Mouse (Mus musculus): ENCODE measurements around the gene Ptgis. TPM values are rescaled to one million over a fixed set of nuclear protein-coding genes. Genes with fewer than 3 reads are reported as not detected.

Ptgis gene
- polyA plus RNA-seq, 1 experiment from 2014 or later: 4.9 TPM

DNA sequence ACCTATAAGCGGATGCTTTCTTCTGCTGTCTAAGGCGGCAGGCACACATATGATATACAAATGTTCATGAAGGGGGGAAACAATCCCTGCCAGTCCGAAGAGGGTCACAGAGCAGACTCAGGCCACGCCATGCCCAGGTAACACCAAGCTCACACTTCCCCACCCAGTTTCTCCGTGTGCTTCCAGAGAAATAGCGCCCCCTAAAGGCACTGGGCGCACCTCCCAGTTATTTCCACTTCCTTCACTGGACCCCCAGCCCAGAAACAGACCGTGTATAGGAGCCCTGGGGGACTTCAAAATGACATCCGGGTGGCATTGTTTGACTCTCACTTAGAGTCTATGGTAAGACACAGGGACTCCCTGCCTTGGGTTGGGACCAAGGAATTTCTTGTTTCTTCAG lies 3.2 kb downstream of the Ptgis start:
- peaks cover 20% of the 10 kb centered on the region for H3K27me3 ChIP-seq (ENCODE audit: control insufficient read depth, insufficient read depth, low read length)
- WGBS: 83% methylated on average over 9 of the region's 9 CpGs
- no peaks in the 10 kb centered on the region for H3K9me3 ChIP-seq (ENCODE audit: control insufficient read depth, low read length)
- ATAC-seq (ENCODE audit: low FRiP score): no peak
- H3K4me2 ChIP-seq (replicated peaks): no peak overlapping the region
- peaks cover 9% of the 10 kb centered on the region for H3K4me1 ChIP-seq (replicated peaks; ENCODE audit: control insufficient read depth, insufficient read depth, low read length)
- H3K9ac ChIP-seq: no peak overlapping the region
- H3K36me3 ChIP-seq (replicated peaks; ENCODE audit: control insufficient read depth, insufficient read depth): no peaks in the 10 kb centered on the region
- no peak for DNase-seq (ENCODE audit: low spot score)
- no peak overlapping the region for H3K27ac ChIP-seq
- no peak overlapping the region for H3K4me3 ChIP-seq (replicated peaks; ENCODE audit: low read length)

GRCm38 (mm10) chr2:167236174-167236573 lies 4.2 kb downstream of the Ptgis start:
- Histone ChIP-seq H3K9ac (no peak overlapping the region), H3K4me2 (replicated peaks) (no peak overlapping the region), H3K36me3 (replicated peaks; ENCODE audit: control insufficient read depth, insufficient read depth) (no peaks in the 10 kb centered on the region), H3K27ac (no peak overlapping the region), H3K4me3 (replicated peaks; ENCODE audit: low read length) (no peak overlapping the region), H3K27me3 (ENCODE audit: control insufficient read depth, insufficient read depth, low read length) (peaks cover 20% of the 10 kb centered on the region), H3K9me3 (ENCODE audit: control insufficient read depth, low read length) (no peaks in the 10 kb centered on the region), H3K4me1 (replicated peaks; ENCODE audit: control insufficient read depth, insufficient read depth, low read length) (peaks cover 9% of the 10 kb centered on the region)
- DNase-seq (ENCODE audit: low spot score) (no peak), ATAC-seq (ENCODE audit: low FRiP score) (no peak)
- WGBS: 96% methylated on average over 4 of the region's 4 CpGs

- Histone ChIP-seq H3K4me2 (replicated peaks) (no peak overlapping the region), H3K4me1 (replicated peaks; ENCODE audit: control insufficient read depth, insufficient read depth, low read length) (peaks cover 7% of the 10 kb centered on the region), H3K27me3 (ENCODE audit: control insufficient read depth, insufficient read depth, low read length) (peaks cover 20% of the 10 kb centered on the region), H3K4me3 (replicated peaks; ENCODE audit: low read length) (no peak overlapping the region), H3K9me3 (ENCODE audit: control insufficient read depth, low read length) (no peaks in the 10 kb centered on the region), H3K9ac (no peak overlapping the region), H3K36me3 (replicated peaks; ENCODE audit: control insufficient read depth, insufficient read depth) (no peaks in the 10 kb centered on the region), H3K27ac (no peak overlapping the region)
- WGBS: 76% methylated on average over 17 of the region's 17 CpGs
- no peak for DNase-seq (ENCODE audit: low spot score)
- no peak for ATAC-seq (ENCODE audit: low FRiP score)
These were observed 4.9 kb downstream of the Ptgis start for GRCm38 (mm10) chr2:167235338-167236018.

DNA sequence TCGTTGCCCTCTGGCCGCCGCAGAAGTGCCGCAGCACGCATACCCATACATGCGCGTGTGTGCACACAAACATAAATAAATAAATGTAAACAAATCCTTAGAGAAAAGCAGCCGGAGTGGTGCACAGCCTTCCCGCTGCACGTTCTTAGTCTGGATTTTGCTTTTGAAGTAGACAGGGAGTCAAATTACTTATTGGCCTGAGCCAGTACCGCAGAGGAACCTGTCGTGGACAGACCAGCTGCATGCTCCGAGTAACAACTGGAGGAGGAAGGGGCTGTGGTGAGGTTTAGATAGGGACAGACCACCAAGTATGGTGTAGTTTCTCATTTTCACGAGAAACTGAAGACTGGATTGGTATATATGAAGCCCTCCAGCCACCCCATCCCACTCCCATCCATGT lies 6.6 kb downstream of the Ptgis start:
- no peaks in the 10 kb centered on the region for H3K9me3 ChIP-seq (ENCODE audit: control insufficient read depth, low read length)
- H3K36me3 ChIP-seq (replicated peaks; ENCODE audit: control insufficient read depth, insufficient read depth): no peaks in the 10 kb centered on the region
- H3K4me1 ChIP-seq (replicated peaks; ENCODE audit: control insufficient read depth, insufficient read depth, low read length): no peaks in the 10 kb centered on the region
- H3K4me2 ChIP-seq (replicated peaks): no peak overlapping the region
- no peak overlapping the region for H3K9ac ChIP-seq
- WGBS: 70% methylated on average over 14 of the region's 14 CpGs
- H3K4me3 ChIP-seq (replicated peaks; ENCODE audit: low read length): no peak overlapping the region
- no peak overlapping the region for H3K27ac ChIP-seq
- ATAC-seq (ENCODE audit: low FRiP score) (no peak), DNase-seq (ENCODE audit: low spot score) (no peak)
- 0 out of 2 replicates have a peak, but pooled peaks cover 5% of the 10 kb centered on the region for H3K27me3 ChIP-seq (ENCODE audit: control insufficient read depth, insufficient read depth, low read length)

DNA sequence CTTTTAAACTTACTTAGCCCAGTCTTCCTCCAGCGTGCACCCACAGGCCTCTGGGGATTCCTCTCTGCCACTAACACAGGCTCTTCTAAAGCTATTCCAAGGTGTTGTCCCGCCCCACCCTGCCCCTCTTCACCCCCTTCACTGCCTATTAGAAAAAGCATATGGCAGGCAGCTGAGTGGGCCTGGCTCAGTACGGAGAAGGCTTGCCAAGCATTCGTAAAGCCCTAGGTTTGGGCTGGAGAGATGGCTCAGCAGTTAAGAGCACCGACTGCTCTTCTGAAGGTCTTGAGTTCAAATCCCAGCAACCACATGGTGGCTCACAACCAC lies 7.4 kb downstream of the Ptgis start:
- Histone ChIP-seq H3K36me3 (replicated peaks; ENCODE audit: control insufficient read depth, insufficient read depth) (no peaks in the 10 kb centered on the region), H3K27me3 (ENCODE audit: control insufficient read depth, insufficient read depth, low read length) (no peaks in the 10 kb centered on the region), H3K27ac (no peak overlapping the region), H3K4me2 (replicated peaks) (no peak overlapping the region), H3K4me3 (replicated peaks; ENCODE audit: low read length) (no peak overlapping the region), H3K4me1 (replicated peaks; ENCODE audit: control insufficient read depth, insufficient read depth, low read length) (no peaks in the 10 kb centered on the region), H3K9me3 (ENCODE audit: control insufficient read depth, low read length) (no peaks in the 10 kb centered on the region), H3K9ac (no peak overlapping the region)
- ATAC-seq (ENCODE audit: low FRiP score): no peak
- no peak for DNase-seq (ENCODE audit: low spot score)
- WGBS: 83% methylated on average over 5 of the region's 5 CpGs

GRCm38 (mm10) chr2:167232132-167233008 lies 8.0 kb downstream of the Ptgis start:
- Histone ChIP-seq H3K9ac (no peak overlapping the region), H3K4me3 (replicated peaks; ENCODE audit: low read length) (no peak overlapping the region), H3K27me3 (ENCODE audit: control insufficient read depth, insufficient read depth, low read length) (no peaks in the 10 kb centered on the region), H3K36me3 (replicated peaks; ENCODE audit: control insufficient read depth, insufficient read depth) (no peaks in the 10 kb centered on the region), H3K27ac (no peak overlapping the region), H3K4me1 (replicated peaks; ENCODE audit: control insufficient read depth, insufficient read depth, low read length) (no peaks in the 10 kb centered on the region), H3K4me2 (replicated peaks) (no peak overlapping the region), H3K9me3 (ENCODE audit: control insufficient read depth, low read length) (no peaks in the 10 kb centered on the region)
- DNase-seq (ENCODE audit: low spot score): no peak
- ATAC-seq (ENCODE audit: low FRiP score): no peak
- 57% methylated on average over 14 of the region's 14 CpGs for WGBS

DNA sequence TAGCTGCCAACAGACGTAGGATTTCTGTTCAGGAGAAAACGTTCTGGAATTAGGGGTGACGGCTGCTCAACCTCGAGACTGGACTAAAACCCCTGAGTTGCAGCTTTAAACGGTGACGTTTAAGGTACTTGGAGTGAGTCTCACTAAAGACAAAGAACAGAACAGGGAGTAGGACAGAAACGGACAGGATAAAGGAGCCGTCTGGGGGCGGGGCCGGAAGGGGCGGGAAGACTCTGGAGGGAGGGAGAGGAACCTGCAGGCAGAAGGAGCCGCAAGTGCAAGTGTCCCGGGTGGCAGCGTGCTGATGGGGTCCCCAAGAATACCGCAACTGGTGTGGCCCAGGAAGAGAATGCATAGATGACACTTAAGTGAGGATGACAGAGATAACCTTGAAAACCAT lies 9.8 kb downstream of the Ptgis start:
- H3K9me3 ChIP-seq (ENCODE audit: control insufficient read depth, low read length): no peaks in the 10 kb centered on the region
- WGBS: 7% methylated on average over 15 of the region's 15 CpGs
- H3K27ac ChIP-seq: no peak overlapping the region
- H3K4me2 ChIP-seq (replicated peaks): no peak overlapping the region
- no peak overlapping the region for H3K9ac ChIP-seq
- no peak for DNase-seq (ENCODE audit: low spot score)
- H3K27me3 ChIP-seq (ENCODE audit: control insufficient read depth, insufficient read depth, low read length): no peaks in the 10 kb centered on the region
- no peaks in the 10 kb centered on the region for H3K36me3 ChIP-seq (replicated peaks; ENCODE audit: control insufficient read depth, insufficient read depth)
- H3K4me3 ChIP-seq (replicated peaks; ENCODE audit: low read length): no peak overlapping the region
- ATAC-seq (ENCODE audit: low FRiP score): no peak
- no peaks in the 10 kb centered on the region for H3K4me1 ChIP-seq (replicated peaks; ENCODE audit: control insufficient read depth, insufficient read depth, low read length)

GRCm38 (mm10) chr2:167224937-167225336 lies 15.5 kb downstream of the Ptgis start:
- ATAC-seq (ENCODE audit: low FRiP score): no peak
- 71% methylated on average over 7 of the region's 7 CpGs for WGBS

DNA sequence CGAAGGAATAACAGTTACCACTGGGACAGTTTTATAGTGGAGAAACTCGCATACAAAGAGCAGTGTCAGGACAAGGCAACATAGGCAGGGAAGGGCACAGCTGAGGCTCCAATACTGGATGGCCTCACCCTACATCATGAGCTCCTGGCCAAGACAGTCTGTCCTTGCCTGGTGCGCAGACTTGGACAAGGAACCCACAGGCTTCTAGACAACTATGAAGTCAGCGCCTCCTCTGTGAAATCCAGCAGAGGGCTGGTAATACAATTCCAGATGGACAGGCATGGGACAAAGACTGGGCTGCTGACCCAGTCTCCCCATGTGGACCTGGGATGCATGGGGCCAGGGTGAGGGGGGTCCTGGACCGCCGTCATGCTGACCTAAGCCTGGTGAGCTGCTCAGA lies 16.2 kb downstream of the Ptgis start:
- Histone ChIP-seq H3K4me3 (replicated peaks; ENCODE audit: low read length) (no peak overlapping the region), H3K27me3 (ENCODE audit: control insufficient read depth, insufficient read depth, low read length) (no peaks in the 10 kb centered on the region), H3K4me2 (replicated peaks) (no peak overlapping the region), H3K9me3 (ENCODE audit: control insufficient read depth, low read length) (no peaks in the 10 kb centered on the region), H3K9ac (no peak overlapping the region), H3K27ac (no peak overlapping the region), H3K4me1 (replicated peaks; ENCODE audit: control insufficient read depth, insufficient read depth, low read length) (no peaks in the 10 kb centered on the region), H3K36me3 (replicated peaks; ENCODE audit: control insufficient read depth, insufficient read depth) (no peaks in the 10 kb centered on the region)
- no peak for DNase-seq (ENCODE audit: low spot score)
- no peak for ATAC-seq (ENCODE audit: low FRiP score)
- 93% methylated on average over 6 of the region's 6 CpGs for WGBS

More at GRCm38 (mm10) chr2:167224937-167225336, 15.5 kb downstream of the Ptgis start:
- Histone ChIP-seq H3K4me2 (replicated peaks) (no peak overlapping the region), H3K4me3 (replicated peaks; ENCODE audit: low read length) (no peak overlapping the region), H3K36me3 (replicated peaks; ENCODE audit: control insufficient read depth, insufficient read depth) (no peaks in the 10 kb centered on the region), H3K27ac (no peak overlapping the region), H3K4me1 (replicated peaks; ENCODE audit: control insufficient read depth, insufficient read depth, low read length) (no peaks in the 10 kb centered on the region), H3K9ac (no peak overlapping the region), H3K27me3 (ENCODE audit: control insufficient read depth, insufficient read depth, low read length) (no peaks in the 10 kb centered on the region), H3K9me3 (ENCODE audit: control insufficient read depth, low read length) (no peaks in the 10 kb centered on the region)
- DNase-seq (ENCODE audit: low spot score): no peak
